Mouse (Mus musculus): ENCODE results near the gene Ppp3ca. TPM values are rescaled to one million over a fixed set of nuclear protein-coding genes. Genes with fewer than 3 reads are reported as not detected.

Ppp3ca gene
- polyA plus RNA-seq, 1 experiment from 2014 or later, result 11.3 TPM

DNA sequence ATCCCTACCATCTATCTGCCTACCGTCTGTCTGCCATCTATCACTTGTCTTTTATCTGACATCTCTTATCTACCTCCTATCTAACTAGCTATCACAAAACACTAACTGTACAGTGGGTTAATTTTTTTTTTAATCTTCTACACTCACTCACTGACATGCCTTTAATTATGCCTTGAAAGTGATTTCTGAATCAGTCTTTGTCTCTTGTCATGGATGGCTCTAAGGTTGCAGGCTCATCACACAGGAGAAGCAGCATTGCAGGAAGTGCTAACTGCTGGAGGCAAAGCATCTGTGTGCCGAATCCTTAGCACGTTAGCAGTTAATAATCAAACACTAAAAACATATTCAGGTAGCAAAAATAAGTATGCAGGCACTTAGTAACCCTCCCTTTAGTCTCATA, 151.1 kb downstream of the Ppp3ca start:
- H3K4me1 ChIP-seq (replicated peaks), result peaks cover 6% of the 10 kb centered on the region; the same call in 1 of the 2 replicates
- no peaks in the 10 kb centered on the region for H3K9me3 ChIP-seq (replicated peaks)
- H3K36me3 ChIP-seq, result no peaks in the 10 kb centered on the region
- ATAC-seq (ENCODE audit: low read depth) (no peak), DNase-seq (no peak)
- H3K4me3 ChIP-seq (replicated peaks), result no peak overlapping the region
- 53% methylated on average over 3 of the region's 3 CpGs for WGBS (ENCODE audit: insufficient replicate concordance)
- H3K27ac ChIP-seq, result no peak overlapping the region
- no peak overlapping the region for H3K9ac ChIP-seq
- H3K4me2 ChIP-seq, result no peak overlapping the region
- no peaks in the 10 kb centered on the region for H3K27me3 ChIP-seq

DNA sequence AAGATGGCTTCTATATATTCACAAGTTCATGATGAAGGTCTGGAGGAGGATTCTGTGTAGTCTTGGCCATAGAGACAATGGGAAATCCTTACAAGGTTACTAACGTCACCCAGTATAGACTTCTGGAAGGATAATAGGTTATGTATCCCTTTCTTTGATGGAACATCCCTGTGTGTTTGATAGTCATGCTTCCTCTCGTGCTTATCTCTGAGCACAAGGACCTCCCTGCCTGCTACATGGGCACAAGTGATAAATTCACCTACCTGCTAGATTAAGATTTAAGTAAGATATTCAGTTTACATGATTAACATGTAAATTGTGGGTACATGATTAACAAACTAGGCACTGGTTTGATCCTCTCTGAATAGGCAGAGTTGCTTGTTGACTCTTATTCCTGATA, 152.1 kb downstream of the Ppp3ca start:
- Histone ChIP-seq H3K27ac (no peak overlapping the region), H3K4me1 (replicated peaks) (peaks cover 6% of the 10 kb centered on the region; the same call in 1 of the 2 replicates), H3K4me3 (replicated peaks) (no peak overlapping the region), H3K27me3 (no peaks in the 10 kb centered on the region), H3K4me2 (no peak overlapping the region), H3K9ac (no peak overlapping the region), H3K9me3 (replicated peaks) (no peaks in the 10 kb centered on the region), H3K36me3 (no peaks in the 10 kb centered on the region)
- WGBS (ENCODE audit: insufficient replicate concordance), result 34% methylated on average over 2 of the region's 2 CpGs
- ATAC-seq (ENCODE audit: low read depth) (no peak), DNase-seq (no peak)

DNA sequence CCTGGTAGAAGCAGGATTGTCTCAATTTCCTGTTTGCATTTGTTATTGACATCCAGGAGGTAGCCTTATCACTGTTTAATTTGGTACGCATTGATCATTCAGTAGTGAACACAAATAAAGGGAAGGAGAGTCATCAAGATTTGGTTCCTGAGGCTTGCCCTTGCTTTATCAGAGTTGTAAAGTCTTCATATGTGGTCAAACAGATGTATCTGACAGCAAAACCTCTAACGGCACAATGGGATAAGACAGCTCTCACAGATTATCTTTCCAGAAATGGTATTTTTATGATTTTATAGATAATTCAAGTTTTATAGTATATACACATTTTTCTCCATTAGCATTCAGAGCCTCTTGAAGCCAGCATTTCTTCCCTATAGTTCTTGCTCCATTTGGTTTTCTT, 152.5 kb downstream of the Ppp3ca start:
- Histone ChIP-seq H3K36me3 (no peaks in the 10 kb centered on the region), H3K9ac (no peak overlapping the region), H3K4me1 (replicated peaks) (peaks cover 6% of the 10 kb centered on the region; the same call in 1 of the 2 replicates), H3K4me2 (no peak overlapping the region), H3K4me3 (replicated peaks) (no peak overlapping the region), H3K9me3 (replicated peaks) (no peaks in the 10 kb centered on the region), H3K27me3 (no peaks in the 10 kb centered on the region), H3K27ac (no peak overlapping the region)
- no peak for ATAC-seq (ENCODE audit: low read depth)
- WGBS (ENCODE audit: insufficient replicate concordance), result 46% methylated on average over 2 of the region's 2 CpGs
- DNase-seq, result no peak

DNA sequence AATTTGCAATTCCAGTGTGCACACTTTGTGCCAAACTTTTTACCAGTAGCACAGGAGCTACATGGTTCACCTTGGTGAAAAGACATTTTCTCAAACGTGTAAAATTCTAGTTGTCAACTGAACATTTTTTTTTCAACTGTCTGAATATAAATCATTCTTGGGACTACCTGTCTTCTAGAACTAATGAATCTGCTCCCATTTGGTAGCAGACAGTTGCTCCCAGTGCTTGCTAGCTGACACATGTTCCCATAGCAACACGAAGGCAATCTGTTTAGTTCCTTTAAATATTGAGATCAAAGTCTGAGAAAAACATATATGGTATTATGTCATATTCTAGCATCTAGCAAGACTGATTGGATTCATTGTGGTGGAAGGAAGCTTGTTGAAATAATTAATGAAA, 158.5 kb downstream of the Ppp3ca start:
- Histone ChIP-seq H3K36me3 (no peaks in the 10 kb centered on the region), H3K4me3 (replicated peaks) (no peak overlapping the region), H3K4me2 (no peak overlapping the region), H3K4me1 (replicated peaks) (peaks cover 2% of the 10 kb centered on the region; the same call in 1 of the 2 replicates), H3K27ac (no peak overlapping the region), H3K9me3 (replicated peaks) (no peaks in the 10 kb centered on the region), H3K27me3 (no peaks in the 10 kb centered on the region), H3K9ac (no peak overlapping the region)
- 58% methylated on average over 2 of the region's 2 CpGs for WGBS (ENCODE audit: insufficient replicate concordance)
- DNase-seq (no peak), ATAC-seq (ENCODE audit: low read depth) (no peak)

DNA sequence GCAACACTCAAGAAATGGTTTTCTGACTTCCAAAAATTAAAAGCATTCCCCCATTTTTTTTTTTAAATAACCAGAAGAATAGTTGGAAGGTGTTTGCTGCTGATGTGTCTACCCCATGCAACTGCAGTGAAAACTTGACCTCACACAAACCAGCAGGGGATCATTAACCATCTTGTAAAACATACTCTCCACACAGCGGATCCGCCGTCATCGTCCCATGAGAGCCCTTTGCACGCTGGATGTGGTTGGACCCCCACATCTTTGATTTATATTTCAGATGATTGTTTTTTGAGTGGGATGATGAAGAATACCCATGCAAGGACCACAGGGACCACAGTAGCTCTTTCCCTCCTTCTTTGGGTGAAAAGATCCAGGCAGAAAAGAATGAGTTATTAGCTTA, 159.2 kb downstream of the Ppp3ca start:
- no peak overlapping the region for H3K27ac ChIP-seq
- no peak overlapping the region for H3K4me3 ChIP-seq (replicated peaks)
- 85% methylated on average over 5 of the region's 5 CpGs for WGBS (ENCODE audit: insufficient replicate concordance)
- no peak for ATAC-seq (ENCODE audit: low read depth)
- DNase-seq, result no peak
- no peaks in the 10 kb centered on the region for H3K9me3 ChIP-seq (replicated peaks)
- no peak overlapping the region for H3K9ac ChIP-seq
- no peak overlapping the region for H3K4me2 ChIP-seq
- H3K27me3 ChIP-seq, result no peaks in the 10 kb centered on the region
- H3K4me1 ChIP-seq (replicated peaks), result peaks cover 8% of the 10 kb centered on the region
- H3K36me3 ChIP-seq, result no peaks in the 10 kb centered on the region

DNA sequence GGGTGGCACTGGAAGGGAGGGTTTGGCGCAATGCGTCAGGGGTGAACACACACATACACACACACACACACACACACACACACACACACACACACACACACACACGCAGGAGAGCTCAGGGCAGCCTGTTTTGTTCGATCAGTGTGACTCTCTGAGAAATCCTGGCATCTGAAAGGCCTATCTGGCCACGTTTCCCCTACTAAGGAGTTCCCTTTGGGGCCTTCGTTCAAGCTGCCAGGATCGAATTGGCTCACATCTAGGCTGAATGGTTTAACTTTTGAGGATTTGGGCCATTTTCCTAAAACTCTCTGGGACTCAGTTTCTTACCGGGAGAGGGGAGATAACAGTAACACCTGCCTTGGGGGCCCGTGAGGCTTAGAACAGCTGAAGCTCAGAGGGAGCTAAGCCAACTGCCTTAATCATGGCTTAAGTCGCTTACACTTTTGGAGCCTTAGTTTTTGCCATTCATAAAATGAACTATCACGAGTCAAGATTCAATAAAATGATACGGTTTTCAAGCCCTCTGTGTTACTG, 160.8 kb downstream of the Ppp3ca start:
- Histone ChIP-seq H3K36me3 (no peaks in the 10 kb centered on the region), H3K27ac (no peak overlapping the region), H3K27me3 (no peaks in the 10 kb centered on the region), H3K4me2 (no peak overlapping the region), H3K9ac (no peak overlapping the region), H3K4me3 (replicated peaks) (no peak overlapping the region), H3K9me3 (replicated peaks) (no peaks in the 10 kb centered on the region), H3K4me1 (replicated peaks) (peaks cover 20% of the 10 kb centered on the region)
- WGBS (ENCODE audit: insufficient replicate concordance), result 66% methylated on average over 10 of the region's 12 CpGs
- no peak for DNase-seq
- no peak for ATAC-seq (ENCODE audit: low read depth)

DNA sequence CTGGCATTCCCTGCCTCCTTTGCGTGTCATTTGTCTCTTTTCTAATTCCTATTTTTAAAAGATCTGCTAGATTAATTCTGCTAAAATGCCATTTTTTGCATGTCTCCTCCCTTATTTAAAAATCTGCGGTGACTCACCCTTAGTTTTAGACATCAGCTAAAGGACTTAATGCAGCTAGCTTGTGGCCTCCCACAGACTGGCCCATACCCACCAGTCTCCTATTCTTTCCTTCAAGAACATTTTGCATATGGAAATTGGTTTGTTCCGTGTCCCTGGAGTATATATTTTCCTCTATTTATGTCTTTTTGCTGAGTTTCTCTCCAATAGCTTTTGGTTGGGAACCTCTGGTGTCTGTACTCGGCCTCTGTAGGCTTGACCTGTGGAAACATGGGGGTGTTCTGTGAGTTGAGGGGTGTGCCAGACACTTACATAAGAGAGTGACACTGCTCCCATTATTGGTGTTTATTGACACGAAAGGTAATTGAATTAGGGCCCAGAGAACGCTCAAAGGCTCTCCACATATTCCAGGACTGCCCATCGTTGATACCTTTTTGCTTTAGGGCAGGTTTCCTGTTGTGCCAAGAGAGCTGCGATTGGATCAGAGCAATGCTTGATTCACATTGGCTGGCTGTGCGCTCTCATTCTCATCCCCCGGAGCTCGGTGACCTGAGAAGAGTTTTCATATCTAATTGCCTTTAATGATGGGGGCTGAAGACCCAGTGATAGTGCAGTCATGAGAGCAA, 163.2 kb downstream of the Ppp3ca start:
- Histone ChIP-seq H3K9ac (no peak overlapping the region), H3K36me3 (no peaks in the 10 kb centered on the region), H3K9me3 (replicated peaks) (no peaks in the 10 kb centered on the region), H3K27ac (no peak overlapping the region), H3K4me1 (replicated peaks) (peaks cover 29% of the 10 kb centered on the region), H3K27me3 (no peaks in the 10 kb centered on the region), H3K4me2 (0 out of 2 replicates have a peak overlapping the region, but pooled peaks have one; percentile 6), H3K4me3 (replicated peaks) (no peak overlapping the region)
- DNase-seq (no peak), ATAC-seq (ENCODE audit: low read depth) (no peak)
- WGBS (ENCODE audit: insufficient replicate concordance), result 56% methylated on average over 11 of the region's 11 CpGs

DNA sequence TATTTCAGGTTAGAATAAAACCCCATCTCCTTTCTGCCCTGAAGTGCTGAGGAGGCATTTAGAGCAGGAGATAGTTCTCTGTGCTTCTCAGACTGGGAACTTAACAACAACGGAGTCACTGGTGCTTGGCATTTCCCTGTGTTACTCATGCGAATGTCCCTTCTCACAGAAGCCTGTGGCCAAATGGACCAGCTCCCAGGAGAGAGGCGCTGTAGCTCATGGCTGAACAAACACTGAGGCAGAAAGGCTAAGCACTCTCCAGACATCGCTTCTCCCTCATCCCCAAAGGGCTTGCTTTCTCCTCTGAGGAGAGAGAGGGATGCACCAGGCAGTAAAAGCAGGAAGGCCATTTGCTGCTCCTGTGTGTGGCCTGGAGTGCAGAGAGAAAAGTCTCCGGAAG, 164.0 kb downstream of the Ppp3ca start:
- Histone ChIP-seq H3K9me3 (replicated peaks) (no peaks in the 10 kb centered on the region), H3K4me2 (0 out of 2 replicates have a peak overlapping the region, but pooled peaks have one; percentile 6)
- no peak for DNase-seq

DNA sequence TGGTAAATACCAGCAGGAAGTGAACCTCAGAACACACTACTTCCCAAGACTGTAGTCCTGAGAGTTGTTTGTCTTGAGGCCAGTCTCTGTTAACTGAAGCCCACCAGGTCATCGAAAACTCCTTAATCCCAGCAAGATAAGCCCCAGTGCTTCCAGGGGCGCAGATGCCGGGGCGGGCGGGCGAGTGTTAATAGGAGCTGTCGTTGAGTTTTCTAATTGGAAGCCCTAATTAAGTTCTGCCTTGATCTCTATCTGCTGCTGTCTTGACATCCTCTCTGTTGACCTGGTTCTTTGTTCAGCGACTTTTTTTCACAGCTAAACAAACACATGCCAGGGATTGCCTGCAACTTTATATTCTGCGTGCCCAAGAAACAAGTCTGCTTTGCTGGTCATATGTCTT, 165.9 kb downstream of the Ppp3ca start:
- Histone ChIP-seq H3K36me3 (no peaks in the 10 kb centered on the region), H3K27me3 (no peaks in the 10 kb centered on the region), H3K27ac (no peak overlapping the region; the same call in 1 of the 2 replicates), H3K4me2 (no peak overlapping the region), H3K4me1 (replicated peaks) (peaks cover 29% of the 10 kb centered on the region), H3K9me3 (replicated peaks) (no peaks in the 10 kb centered on the region), H3K4me3 (replicated peaks) (no peak overlapping the region), H3K9ac (no peak overlapping the region)
- WGBS (ENCODE audit: insufficient replicate concordance), result 57% methylated on average over 9 of the region's 9 CpGs
- ATAC-seq (ENCODE audit: low read depth) (no peak), DNase-seq (no peak)

More for the DNA sequence above, 164.0 kb downstream of the Ppp3ca start:
- H3K4me3 ChIP-seq (replicated peaks), result no peak overlapping the region
- no peaks in the 10 kb centered on the region for H3K27me3 ChIP-seq
- H3K9ac ChIP-seq, result no peak overlapping the region
- peaks cover 29% of the 10 kb centered on the region for H3K4me1 ChIP-seq (replicated peaks)
- 9% methylated on average over 5 of the region's 5 CpGs for WGBS (ENCODE audit: insufficient replicate concordance)
- ATAC-seq (ENCODE audit: low read depth), result no peak
- H3K36me3 ChIP-seq, result no peaks in the 10 kb centered on the region
- H3K27ac ChIP-seq, result no peak overlapping the region

DNA sequence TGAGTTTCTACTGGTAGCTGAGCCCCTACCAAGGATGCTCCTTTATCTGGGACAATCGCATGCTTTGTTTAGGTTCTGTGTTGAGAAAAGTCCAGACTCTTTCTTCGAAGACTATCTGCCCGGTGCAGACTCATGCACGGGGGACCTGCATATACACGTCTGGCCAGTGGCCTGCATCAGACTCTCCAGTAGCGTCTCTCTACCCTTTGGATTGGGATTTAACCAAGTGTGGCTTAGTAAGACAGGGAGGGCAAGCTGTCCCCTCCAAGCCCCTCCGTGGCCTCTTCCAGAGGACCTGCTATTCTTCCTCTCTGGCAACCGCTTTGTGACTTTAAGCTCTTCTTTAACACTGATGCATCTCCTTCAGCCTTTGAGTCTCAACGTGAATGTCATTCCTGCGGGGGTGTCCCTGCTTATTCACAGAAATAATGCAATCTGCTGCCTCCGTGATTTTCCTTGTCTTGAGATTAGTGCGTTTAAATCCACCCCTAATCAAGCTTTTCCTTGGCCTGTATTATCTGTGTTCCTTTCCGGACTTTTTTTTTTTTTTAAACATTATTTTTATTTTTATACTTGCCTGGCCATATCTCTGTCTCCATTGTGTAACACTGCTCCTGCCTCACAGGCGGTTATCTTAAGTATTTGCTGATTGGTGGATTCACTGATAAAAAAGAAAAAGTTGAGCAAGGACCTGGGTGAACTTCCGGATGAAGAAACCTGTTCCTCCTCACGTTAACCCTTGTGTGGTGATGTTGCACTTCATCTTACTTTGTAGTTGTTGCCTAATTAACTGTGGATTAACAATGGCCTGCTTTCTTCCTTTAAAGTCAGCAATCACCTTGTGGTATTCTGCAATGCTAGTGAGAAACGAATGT, 166.6 kb downstream of the Ppp3ca start:
- ATAC-seq (ENCODE audit: low read depth), result peak; percentile 61
- Histone ChIP-seq H3K9ac (no peak overlapping the region), H3K9me3 (replicated peaks) (no peaks in the 10 kb centered on the region), H3K4me1 (replicated peaks) (peaks cover 29% of the 10 kb centered on the region), H3K27me3 (no peaks in the 10 kb centered on the region), H3K36me3 (no peaks in the 10 kb centered on the region), H3K27ac (no peak overlapping the region; the same call in 1 of the 2 replicates), H3K4me2 (peak overlapping the region; percentile 13), H3K4me3 (replicated peaks) (no peak overlapping the region)
- no peak for DNase-seq
- 18% methylated on average over 17 of the region's 17 CpGs for WGBS (ENCODE audit: insufficient replicate concordance)

DNA sequence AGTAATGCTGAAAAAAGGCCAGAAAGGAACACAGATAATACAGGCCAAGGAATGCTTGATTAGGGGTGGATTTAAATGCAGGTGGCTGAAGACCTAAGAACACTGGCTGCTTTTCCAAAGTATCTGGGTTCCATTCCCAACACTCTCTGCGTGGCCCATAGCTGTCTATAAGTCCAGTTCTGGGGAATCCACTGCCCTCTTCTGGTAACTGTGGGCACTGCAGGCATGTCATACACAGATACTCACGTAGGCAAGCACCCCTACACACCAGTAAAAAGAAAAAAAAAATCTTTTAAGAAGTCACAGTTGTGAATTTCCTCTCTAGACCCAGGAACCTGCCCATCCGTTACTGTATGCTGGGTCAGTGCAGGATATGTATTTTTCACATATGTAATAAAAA, 167.7 kb downstream of the Ppp3ca start:
- Histone ChIP-seq H3K27me3 (no peaks in the 10 kb centered on the region), H3K36me3 (no peaks in the 10 kb centered on the region), H3K4me3 (replicated peaks) (no peak overlapping the region), H3K9me3 (replicated peaks) (no peaks in the 10 kb centered on the region), H3K4me1 (replicated peaks) (peaks cover 29% of the 10 kb centered on the region), H3K9ac (no peak overlapping the region), H3K27ac (no peak overlapping the region), H3K4me2 (no peak overlapping the region)
- ATAC-seq (ENCODE audit: low read depth), result no peak; the same call in 1 of the 2 replicates
- peak; percentile 15 for DNase-seq
- 61% methylated on average over 3 of the region's 3 CpGs for WGBS (ENCODE audit: insufficient replicate concordance)
